Mouse (Mus musculus) embryonic fibroblast, embryonic 13.5 days (primary cell): ENCODE results near the gene Rbfox3. TPM values are rescaled to one million over a fixed set of nuclear protein-coding genes. Genes with fewer than 3 reads are reported as not detected.
"Not testable (repeated sequence)": the region's sequence is repeated elsewhere in the genome, so short reads cannot be mapped to it uniquely, and the experiment has no call there.

ENCODE experiments used
- H3K27ac ChIP-seq: 2 replicates; pipeline ENCODE4 v1.5.1; 2012; ENCODE audit warnings: low read length, control low read depth, inconsistent platforms; ENCODE audit not compliant: insufficient read depth
- H3K4me1 ChIP-seq: 2 replicates; pipeline ENCODE4 v1.6.1; 2011; ENCODE audit warnings: low read length; ENCODE audit not compliant: control insufficient read depth, insufficient read depth
- H3K4me3 ChIP-seq: 2 replicates; pipeline ENCODE4 v1.5.1; 2011; ENCODE audit warnings: mild to moderate bottlenecking, control low read depth, low read length; ENCODE audit not compliant: insufficient read depth
- CTCF ChIP-seq: IDR thresholded peaks from 2 replicates; pipeline ENCODE4 v1.5.1; 2011; ENCODE audit warnings: mild to moderate bottlenecking, control low read depth, low read length, moderate library complexity, borderline replicate concordance; ENCODE audit not compliant: insufficient read depth
- POLR2A ChIP-seq: IDR thresholded peaks from 2 replicates; pipeline ENCODE4 v1.6.1; 2011; ENCODE audit warnings: low read depth, mild to moderate bottlenecking, control low read depth, low read length, moderate library complexity
- polyA plus RNA-seq: library from polyadenylated mRNA; stranded (reverse); fragments of >200 nt; gene quantifications from 2 replicates; pipeline ENCODE4 v1.2.4, GENCODE M21; 2011; ENCODE audit warnings: low read depth; ENCODE audit not compliant: missing spikeins, insufficient read length

The Rbfox3 gene
- polyA plus RNA-seq, 1 experiment, result not detected

DNA sequence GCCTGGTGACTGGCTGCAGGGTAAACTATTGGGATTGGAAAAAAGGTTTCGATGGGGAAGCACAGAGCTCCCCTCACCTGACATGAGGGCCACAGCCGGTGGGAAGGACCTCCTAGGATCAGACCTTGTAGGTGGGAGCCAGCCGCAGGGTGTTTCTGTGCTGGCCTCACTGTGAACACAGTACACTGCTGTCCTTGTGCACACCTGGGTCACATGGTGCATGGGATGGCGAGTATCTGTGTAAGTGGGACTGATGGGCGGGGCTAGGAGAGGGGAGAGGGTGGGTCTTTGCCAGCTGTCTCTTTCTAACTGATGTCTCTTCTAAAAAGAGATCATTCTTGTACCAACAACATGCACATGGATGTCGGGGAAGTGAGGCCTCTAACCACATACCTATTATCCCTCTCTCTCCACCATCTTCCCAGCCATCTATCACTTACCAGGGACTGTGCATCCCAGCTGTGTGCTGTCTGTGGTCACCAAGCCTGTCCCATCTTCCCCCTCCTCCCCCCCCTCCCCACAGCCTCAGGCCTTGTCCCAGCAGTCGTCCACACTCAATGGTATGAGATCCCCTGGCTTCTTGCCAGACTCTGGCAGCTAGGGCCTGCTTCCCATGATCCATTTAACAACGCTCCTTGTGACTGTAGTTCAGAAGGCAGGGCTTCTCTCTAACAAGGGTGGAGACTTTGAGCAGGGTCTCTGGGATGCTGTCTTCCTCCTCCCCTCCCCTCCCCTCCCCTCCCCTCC lies 116.4 kb downstream of the Rbfox3 start:
- no peaks in the 10 kb centered on the region for H3K4me1 ChIP-seq
- H3K4me3 ChIP-seq, result no peak overlapping the region
- no peak overlapping the region for H3K27ac ChIP-seq
- no peak for TF ChIP-seq POLR2A
- no peak for TF ChIP-seq CTCF

DNA sequence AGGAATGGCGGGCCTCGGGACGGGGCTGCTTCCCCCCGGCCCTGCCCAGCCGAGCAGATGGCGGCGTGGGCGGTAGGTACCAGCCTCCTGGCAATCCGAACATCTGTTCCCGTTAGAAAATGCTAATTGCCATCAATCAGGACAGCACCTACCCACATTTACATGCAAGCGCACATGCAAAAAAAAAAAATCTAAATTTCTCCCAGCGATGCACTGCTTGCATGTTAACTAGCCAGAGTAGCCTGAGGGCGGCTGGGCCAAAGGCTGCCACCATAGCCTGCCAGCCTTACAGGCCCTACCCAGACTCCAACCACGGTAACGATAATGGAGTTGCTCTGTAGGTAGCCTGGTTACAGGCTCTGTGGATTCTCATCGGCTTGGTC lies 117.8 kb downstream of the Rbfox3 start:
- Histone ChIP-seq H3K4me3 (no peak overlapping the region), H3K4me1 (no peaks in the 10 kb centered on the region), H3K27ac (no peak overlapping the region)
- TF ChIP-seq CTCF (no peak), POLR2A (no peak)

DNA sequence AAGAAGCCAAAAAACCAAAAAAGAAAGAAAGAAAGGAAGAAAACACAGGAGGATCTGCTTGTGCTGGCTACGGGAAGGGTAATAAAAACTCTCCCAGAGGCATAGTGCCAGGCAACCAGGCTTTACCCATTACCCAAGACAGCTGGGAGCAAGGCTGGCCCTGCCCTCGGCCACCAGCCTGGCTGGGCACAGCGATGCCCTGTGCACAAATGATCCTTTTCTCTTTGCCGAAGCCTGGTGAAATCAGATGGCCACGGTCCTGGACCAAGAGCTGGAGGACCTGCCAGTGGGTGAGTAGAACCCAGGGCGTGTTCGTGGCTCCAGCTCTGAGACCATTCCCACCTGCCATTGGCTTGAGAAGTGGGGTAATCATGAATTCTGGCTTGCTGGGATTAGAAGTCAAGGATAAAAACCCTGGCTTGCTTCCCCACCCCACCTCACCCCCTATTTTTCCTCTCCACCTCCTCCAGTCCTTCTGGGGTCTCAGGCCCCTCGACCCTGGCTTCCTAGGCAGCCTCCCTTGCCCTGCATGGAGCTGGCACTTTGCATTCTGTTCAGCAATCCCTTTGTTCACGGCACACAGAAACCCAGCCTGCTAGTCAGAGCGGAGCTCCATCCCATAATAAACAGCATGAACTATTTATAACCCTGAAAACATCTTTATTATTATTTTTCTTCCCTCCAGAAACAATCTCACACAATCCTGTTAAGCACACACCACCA lies 118.3 kb downstream of the Rbfox3 start:
- no peak for TF ChIP-seq CTCF
- TF ChIP-seq POLR2A, result no peak
- Histone ChIP-seq H3K4me1 (no peaks in the 10 kb centered on the region), H3K4me3 (no peak overlapping the region), H3K27ac (no peak overlapping the region)

DNA sequence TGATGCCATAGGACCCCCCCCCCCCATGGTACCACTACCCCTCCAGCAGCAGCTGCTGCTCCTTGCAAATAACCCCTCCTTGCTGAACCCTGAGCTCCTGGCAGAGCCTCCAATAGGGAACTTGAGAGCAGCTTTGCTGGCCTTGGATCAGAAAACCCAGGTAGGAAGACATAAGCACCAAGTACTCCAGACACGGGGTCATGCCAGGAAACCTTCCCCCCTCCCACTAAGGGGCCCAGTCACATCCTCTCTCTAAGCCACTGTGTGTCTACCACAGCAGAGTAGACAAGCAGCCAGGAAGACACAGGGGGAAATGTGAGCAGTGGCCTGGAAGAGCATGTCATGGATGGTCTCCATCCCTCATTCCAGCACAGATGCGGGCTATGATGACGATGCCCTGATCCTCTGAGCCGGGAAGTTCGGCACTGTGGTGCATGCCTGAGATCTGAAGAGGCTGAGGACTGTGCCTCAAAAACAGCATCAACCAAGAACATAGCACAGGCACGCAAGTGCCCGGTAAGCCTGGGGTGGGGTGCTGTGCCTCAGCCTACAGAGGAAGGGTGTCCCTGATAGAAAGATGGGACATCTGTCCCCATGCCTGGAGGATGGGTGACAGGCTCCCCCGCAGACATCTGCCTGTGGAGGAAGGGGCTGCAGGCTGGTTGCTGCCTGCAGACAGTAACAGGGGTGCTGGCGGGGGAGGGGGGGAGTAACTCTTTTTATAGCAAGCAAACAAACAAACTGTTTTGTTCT lies 119.1 kb downstream of the Rbfox3 start:
- TF ChIP-seq CTCF (no peak), POLR2A (no peak)
- H3K4me3 ChIP-seq, result no peak overlapping the region
- H3K4me1 ChIP-seq, result no peaks in the 10 kb centered on the region
- no peak overlapping the region for H3K27ac ChIP-seq

DNA sequence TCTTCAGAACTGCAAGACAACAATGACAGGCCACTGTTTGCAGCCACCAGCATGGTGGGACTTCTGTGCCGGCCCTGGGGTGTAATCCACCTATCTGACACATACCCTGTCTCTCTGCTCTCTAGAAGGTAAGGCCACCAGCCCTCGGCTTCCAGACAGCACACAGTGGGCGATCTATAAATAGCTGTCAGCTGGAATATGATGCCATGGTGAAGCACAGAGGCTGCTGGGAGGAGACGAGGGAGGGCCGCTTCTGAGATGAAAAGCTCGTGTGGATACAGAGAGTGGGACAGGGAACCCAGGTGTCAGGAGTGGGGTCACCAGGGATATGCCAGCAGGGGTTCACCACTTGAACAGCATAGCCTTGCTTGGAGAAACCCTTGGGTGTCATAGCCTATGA lies 120.0 kb downstream of the Rbfox3 start:
- TF ChIP-seq CTCF (no peak), POLR2A (no peak)
- Histone ChIP-seq H3K27ac (no peak overlapping the region), H3K4me1 (no peaks in the 10 kb centered on the region), H3K4me3 (no peak overlapping the region)

DNA sequence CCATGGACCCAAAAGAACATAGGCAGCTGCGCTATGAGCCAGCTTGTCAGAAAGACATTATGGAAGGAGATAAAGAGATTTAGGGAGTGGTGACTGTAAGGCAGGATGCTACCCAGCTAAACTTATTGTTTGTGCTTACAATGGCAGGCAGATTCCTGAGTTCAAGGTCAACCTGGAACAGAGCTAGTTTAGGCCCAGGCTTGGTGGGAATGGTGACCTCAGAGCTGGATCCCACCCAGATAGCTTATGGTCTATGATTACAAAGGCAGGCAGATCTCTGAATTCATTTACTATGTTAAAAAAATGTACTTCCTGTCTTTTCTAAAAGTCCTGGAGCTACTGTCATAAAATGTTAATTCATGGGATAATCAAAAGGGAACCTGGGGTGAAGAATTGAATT lies 123.3 kb downstream of the Rbfox3 start:
- no peak overlapping the region for H3K4me3 ChIP-seq
- no peaks in the 10 kb centered on the region for H3K4me1 ChIP-seq
- H3K27ac ChIP-seq, result no peak overlapping the region
- TF ChIP-seq CTCF (no peak), POLR2A (no peak)

DNA sequence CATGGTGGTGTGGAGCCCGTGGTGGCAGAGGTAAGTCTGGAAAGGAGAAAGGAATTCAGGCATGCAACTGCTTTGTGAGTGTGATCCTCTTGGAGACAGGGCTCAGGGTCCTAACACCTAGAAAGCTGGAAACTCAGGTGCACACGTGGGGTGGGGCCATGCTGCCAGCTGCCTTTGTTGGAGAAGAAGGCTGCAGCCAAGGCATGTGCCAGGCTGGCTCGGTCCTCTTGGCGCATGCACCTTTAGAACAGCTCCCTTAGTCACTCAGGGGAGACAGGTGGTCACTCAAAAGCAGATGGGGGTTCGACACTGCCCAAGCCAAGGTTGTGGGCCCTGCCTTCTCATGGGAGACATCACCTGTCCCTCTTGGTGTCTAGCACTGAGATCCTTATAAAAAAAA lies 128.7 kb downstream of the Rbfox3 start:
- no peak overlapping the region for H3K4me3 ChIP-seq
- no peak overlapping the region for H3K27ac ChIP-seq
- H3K4me1 ChIP-seq, result no peaks in the 10 kb centered on the region
- no peak for TF ChIP-seq POLR2A
- TF ChIP-seq CTCF, result no peak

DNA sequence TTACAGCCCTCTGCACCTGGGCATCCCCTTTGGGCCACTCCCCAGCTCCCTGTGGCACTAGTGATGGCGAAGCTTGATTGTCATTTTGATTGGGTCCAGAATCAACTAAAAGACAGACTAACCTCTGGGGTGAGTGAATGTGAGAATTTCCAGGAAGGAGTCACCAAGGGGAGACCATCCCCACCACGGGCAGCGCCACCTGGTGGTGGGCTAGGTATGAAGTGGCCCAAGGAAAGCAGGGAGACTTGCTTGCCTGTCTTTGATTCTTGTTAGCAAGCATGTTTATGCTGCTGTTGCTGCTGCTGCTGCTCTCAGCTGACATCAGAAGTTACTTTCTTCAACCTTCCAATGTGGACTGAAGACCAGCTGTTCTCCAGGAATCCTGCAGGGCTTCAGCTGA lies 135.6 kb downstream of the Rbfox3 start:
- Histone ChIP-seq H3K4me1 (no peaks in the 10 kb centered on the region), H3K27ac (no peak overlapping the region), H3K4me3 (no peak overlapping the region)
- peak; percentile 53; the same call in 1 of the 2 replicates for TF ChIP-seq CTCF
- no peak for TF ChIP-seq POLR2A

DNA sequence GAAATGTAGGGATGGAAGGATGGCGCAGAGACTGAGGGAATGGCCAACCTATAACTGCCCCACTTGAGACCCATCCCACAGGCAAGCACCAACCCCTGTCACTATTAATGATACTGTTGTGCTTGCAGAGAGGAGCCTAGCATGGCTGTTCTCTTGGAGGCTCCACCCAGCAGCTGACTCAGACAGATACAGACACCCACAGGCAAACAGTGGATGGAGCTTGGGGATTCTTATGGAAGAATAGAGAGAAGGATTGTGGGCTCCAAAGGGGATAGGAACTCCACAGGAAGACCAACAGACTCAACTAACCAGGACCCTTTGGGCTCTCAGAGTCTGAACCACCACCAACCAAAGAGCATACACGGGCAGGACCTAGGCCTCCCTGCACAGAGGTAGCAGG lies 136.6 kb downstream of the Rbfox3 start:
- H3K4me1 ChIP-seq, H3K4me3 ChIP-seq, H3K27ac ChIP-seq: not testable (repeated sequence)

DNA sequence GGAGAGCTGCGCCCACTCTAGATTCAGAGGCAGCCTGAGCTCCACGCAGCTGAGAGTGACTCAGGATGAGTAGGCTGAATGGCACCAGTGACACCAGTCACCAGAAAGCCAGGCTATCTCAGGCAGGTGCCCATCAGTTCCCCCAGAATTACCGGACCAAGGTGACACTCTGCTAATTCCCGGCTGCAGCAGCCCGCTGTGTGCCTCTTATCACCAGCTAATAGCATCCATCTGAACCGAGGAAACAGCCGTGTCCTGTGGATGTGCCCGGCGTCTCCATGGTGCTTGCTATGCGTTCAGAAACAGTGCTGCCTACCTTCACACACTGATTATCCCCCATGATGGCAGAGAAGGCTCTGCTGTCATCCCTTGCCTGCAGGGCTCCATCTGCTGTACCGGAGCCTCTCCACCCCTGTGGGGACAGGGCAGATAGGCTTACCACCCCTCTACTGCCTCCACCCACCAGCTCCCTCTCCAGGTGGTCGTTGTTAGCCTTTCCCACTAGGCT lies 138.3 kb downstream of the Rbfox3 start:
- H3K4me1 ChIP-seq, result no peaks in the 10 kb centered on the region
- H3K27ac ChIP-seq, result no peak overlapping the region
- H3K4me3 ChIP-seq, result no peak overlapping the region
- TF ChIP-seq POLR2A (no peak), CTCF (no peak)
